Mouse (Mus musculus): ENCODE data around the gene Lgals12. TPM values are rescaled to one million over a fixed set of nuclear protein-coding genes. Genes with fewer than 3 reads are reported as not detected.

The Lgals12 gene
- total RNA-seq, 2 experiments from 2014 or later = 0.79 to 1.9 TPM

DNA sequence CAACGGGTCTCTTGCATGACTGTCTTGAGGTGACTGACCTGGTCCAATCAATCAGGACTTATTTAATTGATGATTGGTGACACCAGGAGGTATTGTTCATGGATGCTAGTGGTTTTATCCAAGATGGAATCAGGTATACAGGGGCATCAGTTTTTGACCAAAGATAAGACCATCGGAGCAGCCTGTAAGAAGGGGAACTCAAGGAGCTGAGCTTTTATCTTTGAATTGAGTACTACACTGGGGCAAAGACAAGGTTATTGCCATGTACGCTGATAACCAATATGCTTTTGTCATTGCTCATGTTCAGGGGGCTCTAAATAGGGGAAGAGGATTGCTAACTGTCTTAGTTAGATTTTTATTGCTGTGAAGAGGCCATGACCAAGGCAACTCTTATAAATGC is 58.1 kb downstream of the Lgals12 start:
- no peak for DNase-seq
- intact Hi-C loops (cut with DNase I) = no loop called here

Other genes with a start within 250 kb of the Lgals12 start
- 10 to 100 TPM; 27.2 to 28.5 TPM for gene Spindoc, start 224.2 kb downstream of the Lgals12 start, total RNA-seq (2021)
- 10 to 100 TPM; 25.1 to 32.8 TPM for gene 2700081O15Rik, start 189.6 kb downstream of the Lgals12 start, total RNA-seq (2021)
- gene Rtn3, start 123.9 kb downstream of the Lgals12 start, total RNA-seq (2021) = 100 to 1,000 TPM in 1 of 2 experiments, 10 to 100 TPM in 1; 99.1 to 107 TPM
- gene Atl3, start 113.2 kb downstream of the Lgals12 start, total RNA-seq (2021) = 10 to 100 TPM; 33.4 to 34.8 TPM
- gene Pla2g16, start 49.7 kb downstream of the Lgals12 start, total RNA-seq (2021) = 10 to 100 TPM; 74.7 to 78.4 TPM
- not detected for gene Hrasls5, start 5.3 kb upstream of the Lgals12 start, total RNA-seq (2021)
- gene Slc22a19, start 104.1 kb upstream of the Lgals12 start, total RNA-seq (2021) = not detected
- not detected for gene Slc22a26, start 195.5 kb upstream of the Lgals12 start, total RNA-seq (2021)